Mouse (Mus musculus): ENCODE data around the gene Misp.

The Misp gene

DNA sequence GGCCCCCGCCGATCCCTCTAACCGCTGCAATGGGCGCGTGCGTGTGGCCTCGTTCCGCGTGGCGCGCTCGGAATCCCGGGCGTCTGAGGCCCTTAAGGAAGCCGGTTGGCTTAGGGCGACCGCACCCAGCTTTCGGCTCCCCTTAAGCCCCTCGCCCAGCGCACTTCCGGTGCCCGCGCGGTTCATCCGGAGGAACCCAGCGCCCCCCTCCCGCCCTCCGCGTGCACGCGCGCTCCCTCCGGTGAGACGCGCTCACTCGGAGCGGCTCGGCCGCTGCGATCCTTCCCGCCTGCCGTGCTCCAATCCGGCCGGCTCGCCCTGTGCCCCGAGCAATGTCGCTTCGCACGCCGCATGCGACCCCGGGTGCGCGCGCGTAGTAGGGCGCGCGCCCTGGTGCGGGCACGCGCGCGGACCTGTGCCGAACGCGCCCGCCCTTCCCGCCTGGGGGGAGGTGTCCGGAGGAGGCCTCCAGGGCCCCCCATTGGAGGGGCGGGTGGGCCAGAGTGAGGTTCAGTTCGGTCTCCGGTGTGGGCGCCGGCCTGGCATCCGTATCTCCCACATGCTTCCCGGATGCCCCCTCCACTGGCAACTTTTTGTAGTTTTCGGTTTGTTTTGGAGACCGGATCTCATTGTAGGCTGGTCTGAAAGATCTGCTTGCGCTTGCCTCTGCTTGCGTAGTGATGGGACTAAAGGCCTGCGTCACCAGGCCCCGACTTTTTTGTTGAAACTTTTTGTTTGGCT lies 34.2 kb downstream of the Misp start:
- peak; percentile 75 for DNase-seq (ENCODE audit: low spot score)

DNA sequence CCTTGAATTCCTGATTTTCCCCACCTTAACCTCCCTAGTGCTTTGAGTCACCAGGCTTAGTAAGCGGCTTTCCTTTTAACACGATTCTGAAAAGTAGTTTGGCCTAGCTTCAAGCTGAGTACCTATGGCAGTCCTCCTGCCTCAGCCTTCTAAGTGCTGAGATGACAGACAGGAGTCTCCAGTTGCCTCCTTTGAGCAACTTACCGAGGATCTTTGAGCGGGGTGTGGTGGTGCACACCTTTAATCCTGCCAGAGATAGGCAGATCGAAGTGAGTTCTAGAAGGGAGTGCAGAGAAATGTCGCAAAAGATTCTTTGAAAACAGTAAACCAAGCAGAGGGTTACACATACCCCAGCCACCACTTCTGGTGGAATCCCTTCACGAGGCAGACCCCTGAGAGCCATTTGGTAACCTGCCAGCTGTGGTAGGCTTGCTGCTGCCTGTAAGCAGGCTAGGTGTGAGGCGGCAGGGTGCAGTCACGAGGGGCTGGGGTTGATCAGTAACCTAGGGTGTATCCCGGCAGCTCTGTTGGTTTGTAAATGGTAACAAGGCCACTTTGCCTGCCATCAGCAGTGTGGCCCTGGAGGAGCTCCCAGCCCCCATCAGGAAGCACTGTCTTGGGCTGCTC lies 34.9 kb downstream of the Misp start:
- DNase-seq (ENCODE audit: low spot score), result peak; percentile 90

- no peak for DNase-seq (ENCODE audit: low spot score)
These were observed 35.5 kb downstream of the Misp start for GRCm38 (mm10) chr10:79856280-79856679.

DNA sequence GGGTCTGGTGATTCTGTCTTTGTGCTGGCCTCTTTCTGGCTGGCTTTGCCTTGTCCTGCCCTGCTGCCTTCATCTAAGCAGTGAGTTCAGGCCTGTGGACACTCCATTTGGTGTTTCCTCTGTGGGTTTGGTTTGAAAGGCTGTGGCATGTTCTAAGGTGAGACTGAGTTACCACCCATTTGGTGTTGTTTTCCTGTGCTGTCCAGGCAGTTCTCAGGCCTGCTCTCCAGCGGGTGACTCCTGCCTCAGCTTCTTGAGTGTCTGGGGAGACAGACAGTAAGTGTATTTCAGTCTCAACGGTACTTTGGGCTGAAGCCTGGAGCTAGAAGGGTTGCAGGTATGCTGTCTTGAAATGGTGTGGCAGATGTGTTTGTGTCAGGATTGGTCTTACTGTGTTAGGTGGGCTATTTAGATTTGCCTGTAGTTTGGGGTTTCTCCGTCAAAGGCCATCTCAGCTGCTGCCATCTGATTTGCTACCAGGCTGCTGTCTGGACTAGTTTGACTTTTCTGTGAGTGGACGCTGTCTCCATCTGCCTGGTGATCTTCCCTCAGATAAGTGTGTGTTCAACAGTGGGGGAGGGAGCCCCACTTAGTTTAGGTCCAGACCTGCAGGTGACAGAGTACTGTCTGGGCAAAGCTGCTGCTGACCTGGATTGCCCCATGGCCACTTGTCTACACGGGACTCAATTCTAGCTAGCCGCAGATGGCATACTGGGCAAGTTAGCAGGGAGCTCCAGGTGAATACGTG lies 36.1 kb downstream of the Misp start:
- no peak for DNase-seq (ENCODE audit: low spot score)

GRCm38 (mm10) chr10:79857452-79857811 lies 36.6 kb downstream of the Misp start:
- peak; percentile 60 for DNase-seq (ENCODE audit: low spot score)

DNA sequence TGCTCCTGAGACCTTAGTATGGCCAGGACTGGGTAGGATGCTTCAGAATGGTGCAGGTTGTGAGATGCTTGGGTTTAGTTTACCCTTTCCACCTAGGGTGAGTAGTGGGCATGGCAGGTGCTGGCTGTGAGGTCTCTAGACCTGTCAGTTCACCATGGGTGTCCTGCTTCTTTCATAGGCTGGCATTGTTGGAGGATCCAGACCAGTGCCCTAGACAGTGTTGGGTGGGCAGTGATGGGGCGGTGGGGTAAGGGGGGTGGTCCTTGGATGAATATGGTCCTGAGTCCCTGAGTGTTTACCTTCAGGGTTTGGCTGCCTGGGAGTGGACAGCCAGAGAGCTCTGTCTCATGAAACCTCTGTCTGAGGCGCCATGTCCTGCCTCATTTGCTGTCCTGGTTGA lies 37.1 kb downstream of the Misp start:
- DNase-seq (ENCODE audit: low spot score), result no peak

- no peak for DNase-seq (ENCODE audit: low spot score)
These were observed 37.8 kb downstream of the Misp start for GRCm38 (mm10) chr10:79858416-79859074.

DNA sequence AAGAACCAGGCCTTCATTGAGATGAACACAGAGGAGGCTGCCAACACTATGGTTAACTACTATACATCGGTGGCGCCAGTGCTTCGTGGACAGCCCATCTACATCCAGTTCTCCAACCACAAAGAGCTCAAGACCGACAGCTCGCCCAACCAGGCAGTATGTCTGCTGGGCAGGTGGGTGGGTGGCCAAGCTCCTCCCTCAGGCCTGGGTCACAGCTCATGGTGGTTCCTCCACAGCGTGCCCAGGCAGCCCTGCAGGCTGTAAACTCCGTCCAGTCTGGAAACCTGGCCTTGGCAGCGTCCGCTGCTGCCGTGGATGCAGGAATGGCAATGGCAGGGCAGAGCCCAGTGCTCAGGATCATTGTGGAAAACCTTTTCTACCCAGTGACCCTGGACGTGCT lies 38.3 kb downstream of the Misp start:
- DNase-seq (ENCODE audit: low spot score), result no peak

DNA sequence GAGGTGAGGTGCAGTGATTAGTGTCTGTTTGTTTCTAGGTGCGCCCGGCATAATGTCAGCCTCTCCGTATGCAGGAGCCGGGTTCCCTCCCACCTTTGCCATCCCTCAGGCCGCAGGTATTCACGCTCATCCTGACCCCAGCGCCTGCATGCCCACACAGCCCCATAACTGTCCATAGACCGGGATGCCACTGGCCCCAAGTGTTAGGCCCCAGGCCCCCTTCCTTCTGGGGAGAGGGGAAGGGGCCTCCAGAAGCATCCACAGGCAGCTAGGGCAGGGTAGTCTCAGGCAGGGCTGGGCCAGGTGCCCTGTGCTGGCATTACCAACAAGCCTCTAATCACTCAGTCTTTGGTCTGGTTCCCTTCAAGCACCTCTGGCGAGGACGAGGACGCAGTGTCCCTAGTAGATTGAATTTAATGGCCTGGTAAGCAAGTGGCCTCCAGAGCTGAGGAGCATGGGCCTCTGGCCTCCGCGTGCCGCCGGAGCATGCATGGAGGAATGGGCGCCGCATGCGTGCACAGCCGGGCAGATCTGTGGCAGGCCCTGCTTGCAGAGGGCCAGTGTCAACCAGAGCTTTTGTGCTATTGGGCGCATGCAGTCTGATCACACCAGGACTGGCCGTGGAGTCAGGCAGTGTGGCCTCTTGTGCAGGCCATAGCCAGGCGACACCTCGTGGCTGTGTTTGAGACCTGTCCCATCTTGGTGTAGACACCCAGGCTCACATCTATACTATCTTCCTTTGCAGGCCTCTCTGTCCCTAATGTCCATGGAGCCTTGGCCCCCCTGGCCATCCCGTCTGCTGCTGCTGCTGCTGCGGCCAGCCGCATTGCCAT lies 39.5 kb downstream of the Misp start:
- DNase-seq (ENCODE audit: low spot score), result no peak

DNA sequence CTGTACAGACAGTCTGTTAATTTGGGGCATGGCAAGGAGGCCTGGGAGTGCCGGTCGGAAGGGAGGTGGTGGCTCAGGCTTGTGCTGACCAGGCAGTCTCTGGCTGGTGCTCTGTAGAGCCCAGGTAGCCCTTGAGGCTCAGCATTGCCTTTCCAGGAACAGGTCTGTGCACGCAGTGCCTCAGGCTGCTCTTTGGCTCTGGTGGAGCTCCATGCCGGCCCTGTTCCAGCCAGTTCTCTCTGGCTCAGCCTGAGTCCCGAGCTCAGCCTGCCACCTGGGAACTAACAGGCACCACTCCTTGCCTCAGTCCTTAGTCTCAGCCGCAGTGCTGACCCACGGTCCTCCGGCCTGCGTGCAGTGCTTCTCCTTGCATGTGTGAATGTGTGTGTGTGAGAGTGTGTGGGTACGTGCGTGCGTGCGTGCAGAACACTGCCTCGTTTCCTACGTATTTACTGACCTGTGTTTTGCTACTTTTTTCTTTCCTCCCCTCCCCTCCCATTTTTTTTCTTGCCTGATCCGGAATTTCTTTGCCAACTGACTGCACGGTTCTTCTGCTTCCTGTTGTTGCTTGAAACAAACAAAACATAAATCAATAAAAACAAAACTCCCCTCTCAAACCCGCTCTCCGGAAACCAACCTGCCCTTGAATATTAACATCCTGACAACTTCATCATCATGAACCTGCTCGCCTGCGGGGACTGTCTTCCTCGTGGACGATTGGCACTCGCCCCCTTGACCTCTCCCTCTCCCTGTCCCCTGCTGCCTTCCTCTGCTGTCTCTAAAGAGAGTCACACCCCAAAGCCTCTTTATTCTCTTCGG lies 40.6 kb downstream of the Misp start:
- DNase-seq (ENCODE audit: low spot score), result no peak

GRCm38 (mm10) chr10:79862049-79862788 lies 41.4 kb downstream of the Misp start:
- no peak for DNase-seq (ENCODE audit: low spot score)

DNA sequence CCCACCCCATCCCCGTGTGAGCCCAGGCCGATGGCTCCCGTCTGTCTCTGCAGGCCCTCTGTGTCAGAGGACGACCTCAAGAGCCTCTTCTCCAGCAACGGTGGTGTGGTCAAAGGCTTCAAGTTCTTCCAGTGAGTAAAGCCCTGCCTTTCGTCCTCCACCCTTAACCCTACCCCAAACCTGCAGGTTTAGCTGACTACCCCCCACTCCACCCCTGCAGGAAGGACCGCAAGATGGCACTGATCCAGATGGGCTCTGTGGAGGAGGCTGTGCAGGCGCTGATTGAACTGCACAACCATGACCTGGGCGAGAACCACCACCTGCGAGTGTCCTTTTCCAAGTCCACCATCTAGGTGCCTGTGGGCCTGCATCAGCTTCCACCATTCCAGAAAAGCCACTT lies 42.1 kb downstream of the Misp start:
- no peak for DNase-seq (ENCODE audit: low spot score)

DNA sequence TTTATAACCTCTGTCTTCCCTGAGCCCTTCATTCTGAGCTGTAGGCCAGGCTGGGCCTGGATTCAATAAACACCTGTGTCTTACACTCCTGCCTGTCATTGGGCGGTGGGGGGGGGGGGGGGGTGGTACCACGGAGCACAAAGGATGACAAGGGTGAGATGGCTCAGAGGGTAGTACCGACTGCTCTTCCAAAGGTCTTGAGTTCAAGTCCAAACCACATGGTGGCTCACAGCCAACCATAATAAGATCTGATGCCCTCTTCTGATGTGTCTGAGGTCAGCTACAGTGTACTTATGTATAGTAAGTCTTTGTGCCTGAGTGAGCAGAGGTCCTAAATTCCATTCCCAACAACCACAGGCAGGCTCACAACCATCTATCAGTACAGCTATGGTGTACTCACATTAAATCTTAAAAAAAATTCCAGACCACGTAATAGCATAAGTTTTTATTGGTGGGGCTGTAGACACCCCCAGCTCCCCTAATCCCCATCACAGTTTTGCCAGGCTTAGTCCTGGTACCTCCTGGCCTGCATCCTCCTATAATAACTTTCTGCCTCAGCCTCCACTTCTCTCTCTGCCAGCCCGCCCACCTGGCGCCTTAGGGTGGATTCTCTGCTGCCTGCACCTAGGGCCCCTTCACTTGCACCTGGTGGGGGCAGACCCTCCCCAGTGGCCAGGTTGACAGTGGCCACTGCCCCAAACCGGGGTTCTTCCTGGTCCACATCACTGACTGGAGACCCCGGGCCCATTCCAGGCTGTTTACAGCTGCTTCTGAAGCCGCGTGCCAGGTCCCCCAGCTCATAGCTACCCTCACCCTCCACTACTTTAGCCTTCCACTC lies 43.8 kb downstream of the Misp start:
- no peak for DNase-seq (ENCODE audit: low spot score)

DNA sequence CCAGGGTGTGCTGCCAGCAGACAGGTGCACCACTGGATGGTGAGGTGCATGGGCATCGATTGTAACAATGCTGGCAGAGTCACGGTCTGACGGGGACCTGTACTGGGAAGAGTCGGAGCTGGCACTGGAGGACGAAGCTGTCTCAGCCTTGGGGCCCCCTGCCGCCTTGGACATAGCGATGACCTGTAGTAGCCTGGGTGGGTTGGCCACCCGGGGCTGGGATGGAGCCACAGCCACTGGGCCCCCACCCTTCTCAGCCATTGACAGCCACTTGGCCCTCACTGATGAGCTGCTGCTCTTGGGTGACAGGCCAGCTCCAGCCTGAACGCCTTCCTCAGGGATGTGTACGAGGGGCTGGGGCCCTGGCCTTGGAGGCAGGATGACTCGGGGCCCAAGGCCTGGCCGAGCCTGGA lies 44.4 kb downstream of the Misp start:
- DNase-seq (ENCODE audit: low spot score), result no peak

DNA sequence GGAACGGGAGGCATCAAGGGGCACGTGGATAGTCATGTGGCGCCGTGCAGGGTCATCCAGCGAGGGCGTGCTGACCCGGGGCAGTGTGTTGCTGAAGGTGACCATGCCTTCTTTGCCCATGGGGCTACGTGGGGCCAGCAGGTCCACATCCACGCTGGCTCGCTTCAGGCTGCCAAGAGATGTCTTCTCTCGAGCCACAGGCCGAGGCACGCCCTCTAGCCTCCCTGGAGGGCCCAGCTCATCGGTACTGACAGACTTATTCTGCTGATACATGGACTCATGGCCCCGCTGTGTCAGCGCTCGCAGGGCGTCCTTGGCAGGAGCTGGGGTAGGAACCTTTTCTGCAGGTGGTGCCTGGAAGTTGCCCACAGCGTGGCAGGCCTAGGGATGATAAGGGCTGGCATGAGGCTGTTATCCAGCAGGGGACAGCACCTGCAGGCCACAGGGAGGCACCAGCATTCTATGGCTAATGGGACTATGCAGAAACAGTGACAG lies 45.1 kb downstream of the Misp start:
- no peak for DNase-seq (ENCODE audit: low spot score)

GRCm38 (mm10) chr10:79866601-79867000 lies 45.8 kb downstream of the Misp start:
- DNase-seq (ENCODE audit: low spot score), result no peak

DNA sequence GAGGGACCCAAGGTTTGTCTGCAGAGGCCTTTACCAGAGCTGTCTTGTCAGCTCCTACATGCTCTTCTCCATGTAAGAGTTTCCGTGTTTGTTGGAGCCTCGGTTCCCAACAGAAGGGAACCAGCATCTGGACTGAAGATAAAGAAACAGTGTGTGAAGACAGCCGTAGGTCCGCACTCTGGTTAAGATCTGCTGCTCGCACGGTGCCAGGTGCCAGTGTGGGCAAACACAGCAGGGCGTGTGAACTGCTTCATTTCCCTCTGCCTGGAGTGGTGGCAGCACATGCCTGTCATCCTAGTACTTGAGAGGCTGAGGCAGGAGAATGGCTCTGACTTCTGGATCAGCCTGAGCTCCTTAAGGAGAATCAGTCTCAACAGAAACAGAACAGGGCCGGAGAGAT lies 51.1 kb downstream of the Misp start:
- no peak for DNase-seq (ENCODE audit: low spot score)

DNA sequence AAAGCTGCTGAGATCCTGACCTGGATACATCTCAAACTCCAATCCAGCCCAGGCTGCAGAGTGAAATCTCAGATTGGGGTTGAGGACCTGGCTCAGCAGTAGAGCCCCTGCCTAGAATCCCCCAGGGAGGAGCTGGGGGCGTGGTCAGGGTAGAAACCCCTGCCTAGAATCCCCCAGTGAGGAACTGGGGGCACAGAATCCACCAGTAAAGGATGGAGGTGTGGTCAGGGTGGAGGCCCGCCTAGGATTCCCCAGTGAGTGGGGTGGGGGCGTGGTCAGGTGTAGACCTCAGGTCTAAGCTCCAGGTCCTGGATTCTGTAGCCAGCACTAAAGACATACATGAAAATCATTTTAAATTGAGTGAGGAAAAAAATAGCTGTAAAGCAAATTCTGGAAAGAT lies 52.1 kb downstream of the Misp start:
- no peak for DNase-seq (ENCODE audit: low spot score)

- no peak for DNase-seq (ENCODE audit: low spot score)
These were observed 52.5 kb downstream of the Misp start for GRCm38 (mm10) chr10:79873313-79873712.

Measured in yolk sac, embryonic 10.5 days (tissue).